Mouse (Mus musculus): ENCODE measurements at regions not wholly inside any gene's neighbourhood (a gene's known extent, or its start where the extent isn't known, plus 50 kb on each side); places are given as distances from the start of the nearest gene placed in this dataset.

GRCm38 (mm10) chr10:124945257-124945656 is 444.0 kb downstream of the Slc16a7 start:
- no peak for DNase-seq (ENCODE audit: low spot score)
- H3K27me3 ChIP-seq (ENCODE audit: insufficient read depth, poor library complexity, severe bottlenecking), result no peaks in the 10 kb centered on the region
- no peaks in the 10 kb centered on the region for H3K4me1 ChIP-seq (replicated peaks)
- H3K9me3 ChIP-seq, result no peaks in the 10 kb centered on the region
- no peak overlapping the region for H3K27ac ChIP-seq
- H3K36me3 ChIP-seq, result no peaks in the 10 kb centered on the region
- WGBS, result 91% methylated on average over 6 of the region's 6 CpGs
- H3K4me3 ChIP-seq, result no peak overlapping the region

GRCm38 (mm10) chr10:124942214-124942613 is 447.1 kb downstream of the Slc16a7 start:
- no peaks in the 10 kb centered on the region for H3K9me3 ChIP-seq
- 51% methylated on average over 12 of the region's 12 CpGs for WGBS
- no peak overlapping the region for H3K27ac ChIP-seq
- no peak overlapping the region for H3K4me3 ChIP-seq
- H3K27me3 ChIP-seq (ENCODE audit: insufficient read depth, poor library complexity, severe bottlenecking), result no peaks in the 10 kb centered on the region
- peak; percentile 4 for DNase-seq (ENCODE audit: low spot score)
- H3K36me3 ChIP-seq, result no peaks in the 10 kb centered on the region
- H3K4me1 ChIP-seq (replicated peaks), result no peaks in the 10 kb centered on the region

- WGBS, result 84% methylated on average over 2 of the region's 2 CpGs
- no peak for DNase-seq (ENCODE audit: low spot score)
- no peak overlapping the region for H3K4me3 ChIP-seq
- H3K9me3 ChIP-seq, result no peaks in the 10 kb centered on the region
- H3K36me3 ChIP-seq, result no peaks in the 10 kb centered on the region
- no peak overlapping the region for H3K27ac ChIP-seq
- H3K27me3 ChIP-seq (ENCODE audit: insufficient read depth, poor library complexity, severe bottlenecking), result no peaks in the 10 kb centered on the region
- no peaks in the 10 kb centered on the region for H3K4me1 ChIP-seq (replicated peaks)
Observed at GRCm38 (mm10) chr10:124927218-124927617, 462.0 kb downstream of the Slc16a7 start.

GRCm38 (mm10) chr10:124900044-124900443 is 489.2 kb downstream of the Slc16a7 start:
- 93% methylated on average over 12 of the region's 12 CpGs for WGBS
- DNase-seq (ENCODE audit: low spot score), result no peak
- H3K4me1 ChIP-seq (replicated peaks), result no peaks in the 10 kb centered on the region

GRCm38 (mm10) chr10:124878525-124878924 is 510.7 kb downstream of the Slc16a7 start:
- Histone ChIP-seq H3K27ac (no peak overlapping the region), H3K36me3 (no peaks in the 10 kb centered on the region), H3K4me3 (no peak overlapping the region), H3K4me1 (replicated peaks) (no peaks in the 10 kb centered on the region), H3K9me3 (no peaks in the 10 kb centered on the region), H3K27me3 (ENCODE audit: insufficient read depth, poor library complexity, severe bottlenecking) (no peaks in the 10 kb centered on the region)
- no peak for DNase-seq (ENCODE audit: low spot score)

More at GRCm38 (mm10) chr10:124900044-124900443, 489.2 kb downstream of the Slc16a7 start:
- Histone ChIP-seq H3K27ac (no peak overlapping the region), H3K27me3 (ENCODE audit: insufficient read depth, poor library complexity, severe bottlenecking) (no peaks in the 10 kb centered on the region), H3K9me3 (no peaks in the 10 kb centered on the region), H3K36me3 (no peaks in the 10 kb centered on the region), H3K4me3 (no peak overlapping the region)

- no peak overlapping the region for H3K27ac ChIP-seq
- 85% methylated on average over 2 of the region's 2 CpGs for WGBS
- no peaks in the 10 kb centered on the region for H3K36me3 ChIP-seq
- H3K4me3 ChIP-seq, result no peak overlapping the region
- H3K9me3 ChIP-seq, result no peaks in the 10 kb centered on the region
- no peaks in the 10 kb centered on the region for H3K27me3 ChIP-seq (ENCODE audit: insufficient read depth, poor library complexity, severe bottlenecking)
- H3K4me1 ChIP-seq (replicated peaks), result no peaks in the 10 kb centered on the region
- DNase-seq (ENCODE audit: low spot score), result no peak
Observed at GRCm38 (mm10) chr10:124877706-124878105, 511.6 kb downstream of the Slc16a7 start.

GRCm38 (mm10) chr10:124872211-124872610 is 517.1 kb downstream of the Slc16a7 start:
- Histone ChIP-seq H3K27ac (no peak overlapping the region), H3K4me3 (no peak overlapping the region), H3K36me3 (no peaks in the 10 kb centered on the region), H3K9me3 (no peaks in the 10 kb centered on the region), H3K27me3 (ENCODE audit: insufficient read depth, poor library complexity, severe bottlenecking) (no peaks in the 10 kb centered on the region), H3K4me1 (replicated peaks) (no peaks in the 10 kb centered on the region)
- DNase-seq (ENCODE audit: low spot score), result no peak
- 88% methylated on average over 2 of the region's 2 CpGs for WGBS

- 88% methylated on average over 8 of the region's 8 CpGs for WGBS
- Histone ChIP-seq H3K9me3 (no peaks in the 10 kb centered on the region), H3K36me3 (no peaks in the 10 kb centered on the region), H3K27me3 (ENCODE audit: insufficient read depth, poor library complexity, severe bottlenecking) (no peaks in the 10 kb centered on the region), H3K4me1 (replicated peaks) (no peaks in the 10 kb centered on the region), H3K27ac (no peak overlapping the region), H3K4me3 (no peak overlapping the region)
- no peak for DNase-seq (ENCODE audit: low spot score)
Observed at GRCm38 (mm10) chr10:124842546-124843113, 546.6 kb downstream of the Slc16a7 start.

- Histone ChIP-seq H3K36me3 (no peaks in the 10 kb centered on the region), H3K27ac (no peak overlapping the region), H3K9me3 (no peaks in the 10 kb centered on the region), H3K4me1 (replicated peaks) (no peaks in the 10 kb centered on the region), H3K27me3 (ENCODE audit: insufficient read depth, poor library complexity, severe bottlenecking) (no peaks in the 10 kb centered on the region), H3K4me3 (no peak overlapping the region)
- 77% methylated on average over 4 of the region's 4 CpGs for WGBS
- DNase-seq (ENCODE audit: low spot score), result no peak
Observed at GRCm38 (mm10) chr10:124833930-124834329, 555.3 kb downstream of the Slc16a7 start.

GRCm38 (mm10) chr10:124803997-124804614 is 585.2 kb downstream of the Slc16a7 start:
- no peaks in the 10 kb centered on the region for H3K9me3 ChIP-seq
- no peaks in the 10 kb centered on the region for H3K27me3 ChIP-seq (ENCODE audit: insufficient read depth, poor library complexity, severe bottlenecking)
- H3K27ac ChIP-seq, result no peak overlapping the region
- 70% methylated on average over 3 of the region's 3 CpGs for WGBS
- H3K4me1 ChIP-seq (replicated peaks), result no peaks in the 10 kb centered on the region
- no peak for DNase-seq (ENCODE audit: low spot score)
- H3K4me3 ChIP-seq, result no peak overlapping the region
- no peaks in the 10 kb centered on the region for H3K36me3 ChIP-seq
